Mouse (Mus musculus): ENCODE measurements around the gene Fam216b. TPM values are rescaled to one million over a fixed set of nuclear protein-coding genes. Genes with fewer than 3 reads are reported as not detected.

Fam216b gene
- polyA plus RNA-seq, 1 experiment from 2014 or later = 0.15 TPM

DNA sequence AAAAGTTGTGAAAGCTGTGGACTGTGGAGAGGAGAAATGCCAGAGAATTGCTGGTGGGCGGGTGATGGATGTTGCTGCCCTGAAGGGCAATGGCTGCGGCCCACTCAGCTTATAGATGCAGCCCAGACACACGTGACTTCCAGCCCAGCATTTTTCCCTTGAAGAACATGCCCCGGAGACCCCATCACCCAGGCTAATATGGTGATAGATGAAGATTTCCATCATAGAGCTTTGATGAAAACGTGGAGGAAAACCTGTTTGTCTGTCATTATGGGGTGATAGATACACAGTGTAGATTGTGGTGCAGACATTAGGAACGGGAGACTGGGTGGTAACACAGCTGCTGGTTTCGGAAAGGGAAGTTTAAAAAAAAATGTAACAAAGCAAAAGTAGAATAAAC is 31.4 kb downstream of the Fam216b start:
- DNase-seq (ENCODE audit: low spot score) (no peak), ATAC-seq (ENCODE audit: low FRiP score, low TSS enrichment) (no peak)
- Histone ChIP-seq H3K4me1 (replicated peaks; ENCODE audit: control insufficient read depth, insufficient read depth) (no peaks in the 10 kb centered on the region), H3K4me3 (ENCODE audit: low read depth, low read length) (no peak overlapping the region), H3K4me2 (replicated peaks; ENCODE audit: low read depth) (no peak overlapping the region), H3K9ac (ENCODE audit: low read length) (no peak overlapping the region), H3K27me3 (ENCODE audit: control insufficient read depth, insufficient read depth, low read length) (no peaks in the 10 kb centered on the region), H3K9me3 (ENCODE audit: control insufficient read depth, low read length) (no peaks in the 10 kb centered on the region), H3K27ac (replicated peaks) (no peak overlapping the region), H3K36me3 (ENCODE audit: control insufficient read depth, insufficient read depth, low read length) (no peaks in the 10 kb centered on the region)
- whole genome bisulfite sequencing = 61% methylated on average over 7 of the region's 7 CpGs
- TF ChIP-seq EP300 (optimal IDR thresholded peaks at IDR 0.05) (no peak), CTCF (IDR thresholded peaks at IDR 0.05; ENCODE audit: low read depth) (no peak)

GRCm38 (mm10) chr14:78056371-78056770 is 32.4 kb downstream of the Fam216b start:
- H3K9me3 ChIP-seq (ENCODE audit: control insufficient read depth, low read length) = no peaks in the 10 kb centered on the region
- no peaks in the 10 kb centered on the region for H3K4me1 ChIP-seq (replicated peaks; ENCODE audit: control insufficient read depth, insufficient read depth)
- H3K36me3 ChIP-seq (ENCODE audit: control insufficient read depth, insufficient read depth, low read length) = no peaks in the 10 kb centered on the region
- no peak overlapping the region for H3K27ac ChIP-seq (replicated peaks)
- H3K27me3 ChIP-seq (ENCODE audit: control insufficient read depth, insufficient read depth, low read length) = no peaks in the 10 kb centered on the region
- no peak for DNase-seq (ENCODE audit: low spot score)
- no peak for TF ChIP-seq EP300 (optimal IDR thresholded peaks at IDR 0.05)
- TF ChIP-seq CTCF (IDR thresholded peaks at IDR 0.05; ENCODE audit: low read depth) = peak; percentile 30; the same call in 1 of the 2 replicates
- no peak overlapping the region for H3K4me3 ChIP-seq (ENCODE audit: low read depth, low read length)
- 78% methylated on average over 3 of the region's 3 CpGs for WGBS
- H3K4me2 ChIP-seq (replicated peaks; ENCODE audit: low read depth) = no peak overlapping the region
- no peak overlapping the region for H3K9ac ChIP-seq (ENCODE audit: low read length)
- no peak for ATAC-seq (ENCODE audit: low FRiP score, low TSS enrichment)

DNA sequence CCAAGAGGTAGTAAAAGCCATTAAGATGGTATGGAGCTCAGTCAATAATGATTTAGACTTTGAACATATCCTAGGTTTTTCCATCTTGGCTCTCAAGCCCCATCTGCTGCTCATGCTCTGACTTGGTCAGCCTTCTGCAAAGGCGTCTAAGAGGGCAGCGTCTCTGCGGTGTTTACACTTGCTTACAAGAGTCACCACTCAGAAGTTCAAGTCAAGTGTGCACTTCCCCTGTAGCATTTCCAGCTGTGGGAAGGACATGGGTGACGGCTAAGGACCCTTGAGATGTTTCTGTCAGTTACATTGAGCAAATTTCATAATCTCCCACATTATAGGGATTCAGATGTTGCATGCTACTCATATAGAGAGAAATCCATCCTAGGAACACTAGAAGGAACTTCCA is 40.1 kb downstream of the Fam216b start:
- Histone ChIP-seq H3K4me3 (ENCODE audit: low read depth, low read length) (no peak overlapping the region), H3K27me3 (ENCODE audit: control insufficient read depth, insufficient read depth, low read length) (no peaks in the 10 kb centered on the region), H3K9ac (ENCODE audit: low read length) (no peak overlapping the region), H3K36me3 (ENCODE audit: control insufficient read depth, insufficient read depth, low read length) (no peaks in the 10 kb centered on the region), H3K4me2 (replicated peaks; ENCODE audit: low read depth) (no peak overlapping the region), H3K27ac (replicated peaks) (no peak overlapping the region), H3K4me1 (replicated peaks; ENCODE audit: control insufficient read depth, insufficient read depth) (no peaks in the 10 kb centered on the region), H3K9me3 (ENCODE audit: control insufficient read depth, low read length) (no peaks in the 10 kb centered on the region)
- 65% methylated on average over 4 of the region's 4 CpGs for WGBS
- peak; percentile 10; the same call in 1 of the 2 replicates for TF ChIP-seq CTCF (IDR thresholded peaks at IDR 0.05; ENCODE audit: low read depth)
- TF ChIP-seq EP300 (optimal IDR thresholded peaks at IDR 0.05) = no peak
- no peak for ATAC-seq (ENCODE audit: low FRiP score, low TSS enrichment)
- DNase-seq (ENCODE audit: low spot score) = no peak

GRCm38 (mm10) chr14:78048258-78048657 is 40.5 kb downstream of the Fam216b start:
- Histone ChIP-seq H3K4me3 (ENCODE audit: low read depth, low read length) (no peak overlapping the region), H3K36me3 (ENCODE audit: control insufficient read depth, insufficient read depth, low read length) (no peaks in the 10 kb centered on the region), H3K4me1 (replicated peaks; ENCODE audit: control insufficient read depth, insufficient read depth) (no peaks in the 10 kb centered on the region), H3K27ac (replicated peaks) (no peak overlapping the region), H3K9me3 (ENCODE audit: control insufficient read depth, low read length) (no peaks in the 10 kb centered on the region), H3K4me2 (replicated peaks; ENCODE audit: low read depth) (no peak overlapping the region), H3K27me3 (ENCODE audit: control insufficient read depth, insufficient read depth, low read length) (no peaks in the 10 kb centered on the region), H3K9ac (ENCODE audit: low read length) (no peak overlapping the region)
- DNase-seq (ENCODE audit: low spot score) (no peak), ATAC-seq (ENCODE audit: low FRiP score, low TSS enrichment) (no peak)
- 97% methylated on average over 3 of the region's 3 CpGs for WGBS
- TF ChIP-seq CTCF (IDR thresholded peaks at IDR 0.05; ENCODE audit: low read depth) (no peak), EP300 (optimal IDR thresholded peaks at IDR 0.05) (no peak)

- no peaks in the 10 kb centered on the region for H3K4me1 ChIP-seq (replicated peaks; ENCODE audit: control insufficient read depth, insufficient read depth)
- H3K9me3 ChIP-seq (ENCODE audit: control insufficient read depth, low read length) = no peaks in the 10 kb centered on the region
- DNase-seq (ENCODE audit: low spot score) (no peak), ATAC-seq (ENCODE audit: low FRiP score, low TSS enrichment) (no peak)
- no peaks in the 10 kb centered on the region for H3K27me3 ChIP-seq (ENCODE audit: control insufficient read depth, insufficient read depth, low read length)
- no peak overlapping the region for H3K27ac ChIP-seq (replicated peaks)
- no peak for TF ChIP-seq CTCF (IDR thresholded peaks at IDR 0.05; ENCODE audit: low read depth)
- TF ChIP-seq EP300 (optimal IDR thresholded peaks at IDR 0.05) = no peak
- WGBS = 29% methylated on average over 2 of the region's 2 CpGs
- H3K4me3 ChIP-seq (ENCODE audit: low read depth, low read length) = no peak overlapping the region
- no peak overlapping the region for H3K9ac ChIP-seq (ENCODE audit: low read length)
- H3K4me2 ChIP-seq (replicated peaks; ENCODE audit: low read depth) = no peak overlapping the region
- H3K36me3 ChIP-seq (ENCODE audit: control insufficient read depth, insufficient read depth, low read length) = no peaks in the 10 kb centered on the region
Observed at GRCm38 (mm10) chr14:78043079-78043478, 45.7 kb downstream of the Fam216b start.

GRCm38 (mm10) chr14:78041886-78042526 is 46.8 kb downstream of the Fam216b start:
- TF ChIP-seq EP300 (optimal IDR thresholded peaks at IDR 0.05) (no peak), CTCF (IDR thresholded peaks at IDR 0.05; ENCODE audit: low read depth) (peak; percentile 35)
- H3K9ac ChIP-seq (ENCODE audit: low read length) = no peak overlapping the region
- no peak for DNase-seq (ENCODE audit: low spot score)
- WGBS = 72% methylated on average over 11 of the region's 11 CpGs
- H3K36me3 ChIP-seq (ENCODE audit: control insufficient read depth, insufficient read depth, low read length) = no peaks in the 10 kb centered on the region
- ATAC-seq (ENCODE audit: low FRiP score, low TSS enrichment) = no peak
- H3K27me3 ChIP-seq (ENCODE audit: control insufficient read depth, insufficient read depth, low read length) = no peaks in the 10 kb centered on the region
- H3K9me3 ChIP-seq (ENCODE audit: control insufficient read depth, low read length) = no peaks in the 10 kb centered on the region
- no peaks in the 10 kb centered on the region for H3K4me1 ChIP-seq (replicated peaks; ENCODE audit: control insufficient read depth, insufficient read depth)
- no peak overlapping the region for H3K27ac ChIP-seq (replicated peaks)
- H3K4me3 ChIP-seq (ENCODE audit: low read depth, low read length) = no peak overlapping the region
- H3K4me2 ChIP-seq (replicated peaks; ENCODE audit: low read depth) = no peak overlapping the region

Measured in stomach, postnatal 0 days (tissue).